Mouse (Mus musculus) cerebellum, postnatal 14 days (tissue): Measurements from ENCODE around the gene Pde3a.

Experiments used
- DNase-seq, 2 experiments: peaks; one replicate each; pipeline ENCODE4 v3.0.0; 2021; ENCODE audit warnings: mixed read lengths in 2 of 2

Gene Pde3a

GRCm38 (mm10) chr6:141501171-141501570, 252.1 kb downstream of the Pde3a start:
- no peak for DNase-seq

- no peak for DNase-seq
These were observed 273.5 kb downstream of the Pde3a start for GRCm38 (mm10) chr6:141522541-141522940.

GRCm38 (mm10) chr6:141523747-141524640, 274.9 kb downstream of the Pde3a start, which contains the start of gene Slco1c1:
Slco1c1 (plus strand) TSS chr6:141524368.
- DNase-seq: peak in 1 of 2 experiments; percentile 5

- no peak for DNase-seq
These were observed 276.7 kb downstream of the Pde3a start for GRCm38 (mm10) chr6:141525787-141526186.

GRCm38 (mm10) chr6:141530865-141531264, 281.8 kb downstream of the Pde3a start:
- no peak for DNase-seq

GRCm38 (mm10) chr6:141537298-141537697, 288.2 kb downstream of the Pde3a start:
- DNase-seq: no peak

- DNase-seq: no peak
These were observed 292.1 kb downstream of the Pde3a start for GRCm38 (mm10) chr6:141541136-141541535.

- no peak for DNase-seq
These were observed 294.3 kb downstream of the Pde3a start for GRCm38 (mm10) chr6:141543344-141543743.
